Mouse (Mus musculus) erythroblast, embryonic 14.5 days (primary cell): ENCODE measurements around the gene C2cd5. TPM values are rescaled to one million over a fixed set of nuclear protein-coding genes. Genes with fewer than 3 reads are reported as not detected.

ENCODE experiments used
- H3K27me3 ChIP-seq: 2 replicates; pipeline ENCODE4 v1.6.1; 2012; ENCODE audit warnings: inconsistent platforms; ENCODE audit not compliant: control insufficient read depth
- H3K36me3 ChIP-seq: 2 replicates; pipeline ENCODE4 v1.6.1; 2012; ENCODE audit warnings: mild to moderate bottlenecking, inconsistent platforms; ENCODE audit not compliant: control insufficient read depth
- H3K4me1 ChIP-seq: 2 replicates; pipeline ENCODE4 v1.6.1; 2012; ENCODE audit warnings: inconsistent platforms; ENCODE audit not compliant: control insufficient read depth
- H3K4me3 ChIP-seq: replicated peaks from 2 replicates; pipeline ENCODE3; 2012; ENCODE audit warnings: moderate library complexity, mild to moderate bottlenecking, inconsistent platforms
- H3K9me3 ChIP-seq: 2 replicates; pipeline ENCODE4 v1.6.1; 2012; ENCODE audit warnings: low read length, inconsistent platforms, mixed read lengths; ENCODE audit not compliant: control insufficient read depth
- GATA1 ChIP-seq: IDR thresholded peaks from 2 replicates; pipeline ENCODE4 v1.6.1; 2012; ENCODE audit warnings: low read length, inconsistent platforms, mixed read lengths
- TAL1 ChIP-seq: IDR thresholded peaks from 3 replicates; pipeline ENCODE4 v1.6.1; 2012; ENCODE audit warnings: low read length, inconsistent platforms, mixed read lengths
- polyA plus RNA-seq: library from polyadenylated mRNA; stranded (reverse); fragments of >175 nt; gene quantifications from 2 replicates; pipeline ENCODE4 v1.2.3, GENCODE M21; 2012

The C2cd5 gene
- polyA plus RNA-seq, 1 experiment, result 4.5 TPM

DNA sequence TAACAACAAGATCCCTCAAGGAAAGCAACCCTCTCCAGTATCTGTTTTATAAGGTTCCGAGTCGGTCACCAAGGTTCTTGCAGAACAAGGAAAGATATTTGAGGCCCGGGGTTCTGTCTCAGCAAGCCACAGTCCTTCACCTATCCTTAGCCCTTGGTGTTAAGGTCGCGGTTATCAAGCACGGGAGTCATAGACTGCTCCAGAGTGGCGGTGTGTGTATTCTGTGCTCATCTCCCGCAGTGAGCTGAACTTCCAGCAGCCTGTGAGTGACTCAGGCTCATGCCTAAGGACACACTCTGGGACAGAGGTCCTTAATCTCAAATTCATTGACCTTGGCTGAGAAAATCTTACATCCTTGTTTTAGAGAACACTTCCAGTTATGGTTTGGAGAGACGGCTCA lies 40.9 kb upstream of the C2cd5 start:
- no peaks in the 10 kb centered on the region for H3K36me3 ChIP-seq
- no peak overlapping the region for H3K4me3 ChIP-seq
- TF ChIP-seq TAL1, result no peak
- no peak for TF ChIP-seq GATA1
- no peaks in the 10 kb centered on the region for H3K27me3 ChIP-seq
- H3K9me3 ChIP-seq, result no peaks in the 10 kb centered on the region
- no peaks in the 10 kb centered on the region; the same call in 1 of the 2 replicates for H3K4me1 ChIP-seq

- H3K4me3 ChIP-seq, result no peak overlapping the region
- H3K27me3 ChIP-seq, result no peaks in the 10 kb centered on the region
Measured at GRCm38 (mm10) chr6:143139417-143139816, 39.5 kb upstream of the C2cd5 start.

GRCm38 (mm10) chr6:143137341-143137740 lies 37.4 kb upstream of the C2cd5 start:
- Histone ChIP-seq H3K9me3 (no peaks in the 10 kb centered on the region), H3K36me3 (no peaks in the 10 kb centered on the region), H3K4me3 (no peak overlapping the region), H3K4me1 (no peaks in the 10 kb centered on the region), H3K27me3 (no peaks in the 10 kb centered on the region)
- no peak for TF ChIP-seq TAL1
- TF ChIP-seq GATA1, result no peak

More at GRCm38 (mm10) chr6:143139417-143139816, 39.5 kb upstream of the C2cd5 start:
- no peaks in the 10 kb centered on the region for H3K9me3 ChIP-seq
- no peaks in the 10 kb centered on the region; the same call in 1 of the 2 replicates for H3K4me1 ChIP-seq
- H3K36me3 ChIP-seq, result no peaks in the 10 kb centered on the region
- TF ChIP-seq GATA1 (no peak), TAL1 (no peak)

- no peak overlapping the region for H3K4me3 ChIP-seq
- no peaks in the 10 kb centered on the region for H3K9me3 ChIP-seq
- TF ChIP-seq GATA1 (no peak), TAL1 (no peak)
- no peaks in the 10 kb centered on the region for H3K36me3 ChIP-seq
- no peaks in the 10 kb centered on the region for H3K4me1 ChIP-seq
- H3K27me3 ChIP-seq, result no peaks in the 10 kb centered on the region
Measured at GRCm38 (mm10) chr6:143136688-143137087, 36.7 kb upstream of the C2cd5 start.

DNA sequence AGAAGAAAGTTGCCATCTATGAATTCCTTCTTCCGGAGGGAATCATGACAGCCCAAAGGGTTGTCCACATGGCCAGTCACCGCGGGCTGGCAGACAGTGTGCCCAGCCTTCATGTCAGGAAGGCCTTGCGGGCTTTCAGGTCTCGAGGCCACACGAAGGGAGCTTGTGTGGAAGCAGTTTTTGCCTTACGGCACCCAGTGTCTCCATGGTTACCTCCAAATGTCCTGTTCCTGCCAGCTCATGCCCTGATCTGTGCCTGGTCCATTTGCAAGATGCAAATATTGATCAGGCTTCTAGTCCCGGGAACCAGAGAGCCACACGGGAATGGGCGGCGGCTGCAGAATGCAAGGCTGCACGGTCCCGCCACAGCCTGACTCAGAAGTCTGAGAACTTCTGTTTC lies 35.2 kb upstream of the C2cd5 start:
- TF ChIP-seq GATA1, result no peak
- no peak for TF ChIP-seq TAL1
- H3K4me1 ChIP-seq, result no peaks in the 10 kb centered on the region
- no peak overlapping the region for H3K4me3 ChIP-seq
- H3K27me3 ChIP-seq, result no peaks in the 10 kb centered on the region
- no peaks in the 10 kb centered on the region for H3K9me3 ChIP-seq
- no peaks in the 10 kb centered on the region for H3K36me3 ChIP-seq

DNA sequence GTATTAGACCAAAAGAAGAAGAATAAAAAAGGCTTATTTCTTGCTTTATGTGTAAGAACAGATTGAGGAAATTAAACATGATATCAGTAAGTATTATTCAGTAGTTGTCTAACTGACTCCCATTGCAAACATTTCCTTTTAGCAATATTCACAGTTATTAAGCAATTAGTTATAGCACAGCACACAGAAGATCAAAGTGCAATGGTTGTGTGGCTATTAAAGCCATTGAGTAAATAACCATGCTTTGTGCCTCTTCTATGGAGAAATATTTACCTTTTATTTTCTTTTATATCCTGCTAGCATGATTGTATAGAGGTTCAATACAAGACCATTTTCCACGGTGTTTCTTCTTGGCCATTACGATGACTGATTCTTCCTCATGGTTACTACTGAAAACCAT lies 33.2 kb upstream of the C2cd5 start:
- no peaks in the 10 kb centered on the region for H3K27me3 ChIP-seq
- no peak overlapping the region for H3K4me3 ChIP-seq
- no peaks in the 10 kb centered on the region for H3K9me3 ChIP-seq
- H3K36me3 ChIP-seq, result no peaks in the 10 kb centered on the region
- no peaks in the 10 kb centered on the region for H3K4me1 ChIP-seq
- TF ChIP-seq GATA1, result no peak
- no peak for TF ChIP-seq TAL1

- no peaks in the 10 kb centered on the region for H3K9me3 ChIP-seq
- no peaks in the 10 kb centered on the region for H3K27me3 ChIP-seq
- H3K4me1 ChIP-seq, result no peaks in the 10 kb centered on the region
- no peak overlapping the region for H3K4me3 ChIP-seq
- no peaks in the 10 kb centered on the region for H3K36me3 ChIP-seq
- TF ChIP-seq TAL1, result no peak
Measured at GRCm38 (mm10) chr6:143131895-143132652, 32.1 kb upstream of the C2cd5 start.

GRCm38 (mm10) chr6:143130411-143130810 lies 30.5 kb upstream of the C2cd5 start:
- H3K4me3 ChIP-seq, result no peak overlapping the region
- TF ChIP-seq GATA1 (no peak), TAL1 (no peak)

GRCm38 (mm10) chr6:143129952-143130351 lies 30.0 kb upstream of the C2cd5 start:
- H3K4me1 ChIP-seq, result no peaks in the 10 kb centered on the region
- H3K27me3 ChIP-seq, result no peaks in the 10 kb centered on the region
- no peaks in the 10 kb centered on the region for H3K9me3 ChIP-seq
- H3K4me3 ChIP-seq, result no peak overlapping the region
- no peaks in the 10 kb centered on the region for H3K36me3 ChIP-seq
- TF ChIP-seq GATA1 (no peak), TAL1 (no peak)

More at GRCm38 (mm10) chr6:143130411-143130810, 30.5 kb upstream of the C2cd5 start:
- Histone ChIP-seq H3K27me3 (no peaks in the 10 kb centered on the region), H3K4me1 (no peaks in the 10 kb centered on the region), H3K9me3 (no peaks in the 10 kb centered on the region), H3K36me3 (no peaks in the 10 kb centered on the region)

DNA sequence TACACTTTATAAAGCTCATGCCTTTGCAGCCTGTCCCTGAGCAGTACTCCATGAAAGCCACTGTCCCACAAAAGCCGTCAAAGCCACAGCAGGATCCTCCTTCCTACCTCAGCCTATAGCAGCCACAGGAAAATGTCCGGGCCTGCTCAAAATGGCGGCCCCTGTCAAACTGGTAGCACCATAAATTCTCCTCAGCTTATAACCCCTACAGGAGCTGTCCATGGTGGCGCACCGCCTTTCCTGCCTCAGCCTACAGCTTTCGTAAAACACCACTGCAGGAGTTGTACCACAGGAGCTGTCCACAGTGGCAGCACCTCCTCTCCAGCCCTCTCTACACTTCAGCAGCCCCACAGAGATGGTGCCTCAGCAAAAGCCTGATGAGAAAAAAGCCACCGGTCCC lies 29.5 kb upstream of the C2cd5 start:
- Histone ChIP-seq H3K9me3 (no peaks in the 10 kb centered on the region), H3K4me1 (no peaks in the 10 kb centered on the region), H3K36me3 (no peaks in the 10 kb centered on the region), H3K27me3 (no peaks in the 10 kb centered on the region), H3K4me3 (no peak overlapping the region)
- TF ChIP-seq TAL1 (no peak), GATA1 (no peak)
